Mouse (Mus musculus) kidney, adult 11 months (tissue): ENCODE measurements at regions not wholly inside any gene's neighbourhood (a gene's known extent, or its start where the extent isn't known, plus 50 kb on each side); places are given as distances from the start of the nearest gene placed in this dataset.

Source experiments
- DNase-seq: peaks from one replicate; pipeline ENCODE4 v3.0.0; 2022

GRCm38 (mm10) chr15:13287878-13288277 is 114.4 kb upstream of the Cdh6 start:
- no peak for DNase-seq

GRCm38 (mm10) chr15:13285355-13285754 is 111.9 kb upstream of the Cdh6 start:
- DNase-seq = no peak

DNA sequence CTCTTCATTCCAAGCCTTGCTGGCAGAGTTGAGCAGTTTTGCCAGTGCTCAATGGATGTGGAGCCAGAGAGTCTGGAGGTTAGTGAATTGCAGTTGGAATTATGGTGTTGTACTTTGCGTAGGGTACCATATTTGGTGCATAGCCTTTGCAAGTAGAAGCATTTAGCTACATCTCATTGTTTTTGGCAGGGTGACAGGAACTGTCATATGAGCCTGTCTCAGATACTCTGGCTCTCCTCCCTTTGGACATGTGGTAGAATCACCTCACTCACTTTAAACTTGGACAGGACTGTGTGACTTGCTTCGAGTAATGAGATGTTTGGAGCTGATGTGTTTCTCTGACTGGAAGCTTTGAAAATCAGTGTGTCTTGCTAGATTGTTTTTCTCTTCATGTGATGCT is 110.7 kb upstream of the Cdh6 start:
- DNase-seq = no peak

GRCm38 (mm10) chr15:13283106-13283505 is 109.6 kb upstream of the Cdh6 start:
- DNase-seq = no peak

GRCm38 (mm10) chr15:13276909-13277235 is 103.4 kb upstream of the Cdh6 start:
- DNase-seq = no peak

- DNase-seq = no peak
Observed at GRCm38 (mm10) chr15:13276225-13276908, 102.9 kb upstream of the Cdh6 start.

DNA sequence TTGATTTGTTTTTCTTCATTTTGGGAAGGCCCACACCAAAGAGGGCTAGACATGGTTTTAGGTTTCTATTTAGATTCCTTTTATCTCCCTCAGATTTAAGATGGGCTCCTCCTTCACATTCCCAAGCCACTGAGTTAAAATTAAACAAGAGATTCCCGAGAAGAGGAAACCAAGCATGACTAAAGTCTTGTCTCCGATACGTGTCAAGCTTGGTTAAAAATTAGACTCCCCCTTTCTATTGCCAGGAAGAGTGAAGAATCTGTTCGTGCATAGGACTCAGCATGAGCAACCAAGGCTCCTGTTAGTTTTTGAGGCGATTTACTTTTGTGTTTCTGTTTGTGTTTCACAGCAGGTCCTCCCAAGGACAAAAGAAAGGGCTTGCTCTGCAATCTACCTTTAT is 101.9 kb upstream of the Cdh6 start:
- DNase-seq = peak; percentile 4

GRCm38 (mm10) chr15:13274366-13275067 is 101.0 kb upstream of the Cdh6 start:
- no peak for DNase-seq

DNA sequence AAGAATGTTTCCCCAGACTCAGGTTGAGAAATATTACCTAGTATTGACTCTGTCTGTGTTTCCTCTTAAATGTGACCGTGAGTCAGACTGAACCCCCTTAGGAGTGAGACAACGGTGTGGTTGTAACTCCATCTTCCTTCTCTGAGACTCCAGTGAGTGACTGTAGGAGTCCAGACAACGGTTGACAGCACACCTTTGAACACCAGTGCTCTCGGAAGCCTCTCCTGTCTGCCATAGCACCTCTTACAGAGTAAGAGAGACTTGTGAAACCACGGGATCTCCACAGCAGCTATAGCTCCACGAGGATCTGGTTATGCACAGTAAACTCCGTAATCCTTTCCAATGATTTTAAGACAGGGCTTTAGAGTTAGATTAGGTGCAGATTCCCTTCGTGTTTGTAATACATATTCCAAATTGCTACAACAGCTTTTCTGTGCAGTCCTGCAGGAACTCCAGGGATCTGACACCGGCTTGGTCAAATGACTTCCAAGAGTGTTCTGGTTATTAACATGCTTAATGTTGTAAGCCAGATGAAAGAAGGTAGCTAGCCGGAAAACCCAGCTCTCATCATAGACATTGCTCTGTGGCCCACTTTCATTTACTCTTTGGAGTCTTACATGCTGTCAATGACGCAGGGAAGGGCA is 72.7 kb upstream of the Cdh6 start:
- DNase-seq = no peak

- DNase-seq = no peak
Observed at GRCm38 (mm10) chr15:13244306-13244705, 70.8 kb upstream of the Cdh6 start.

- no peak for DNase-seq
Observed at GRCm38 (mm10) chr15:13243561-13243960, 70.1 kb upstream of the Cdh6 start.

DNA sequence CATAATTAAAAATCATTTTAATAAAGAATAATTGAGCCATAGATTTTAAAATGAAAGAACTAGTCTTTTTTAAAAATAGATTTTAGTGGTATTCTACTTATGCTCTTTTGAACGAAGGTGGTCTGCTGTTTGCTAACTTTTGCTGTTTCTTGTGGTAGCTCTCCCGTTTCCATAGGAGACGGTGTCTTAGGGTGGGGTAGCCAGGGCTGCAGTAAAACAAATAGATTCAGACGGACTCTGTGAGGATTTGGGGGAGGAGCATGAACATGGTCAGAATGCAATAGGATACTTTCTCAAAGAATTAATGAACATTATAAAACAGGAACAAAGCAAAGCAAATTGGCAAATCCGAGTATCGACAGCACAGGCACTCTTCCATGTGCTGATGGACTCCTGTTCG is 67.5 kb upstream of the Cdh6 start:
- DNase-seq = no peak

- no peak for DNase-seq
Observed at GRCm38 (mm10) chr15:13236869-13237507, 63.5 kb upstream of the Cdh6 start.

- DNase-seq = no peak
Observed at GRCm38 (mm10) chr15:13232567-13233259, 59.2 kb upstream of the Cdh6 start.

GRCm38 (mm10) chr15:13231550-13231949 is 58.1 kb upstream of the Cdh6 start:
- DNase-seq = no peak

- DNase-seq = no peak
Observed at GRCm38 (mm10) chr15:13228125-13228524, 54.6 kb upstream of the Cdh6 start.
